Mouse (Mus musculus) intestine, embryonic 14.5 days (tissue): ENCODE results near the gene Atp6v0a1. TPM values are rescaled to one million over a fixed set of nuclear protein-coding genes. Genes with fewer than 3 reads are reported as not detected.

Source experiments
- microRNA-seq: library from miRNA; unstranded; fragments of <30 nt; microRNA quantifications from one replicate; pipeline ENCODE4, GENCODE M21; 2016
- polyA plus RNA-seq: library from polyadenylated mRNA; unstranded; fragments of >200 nt; fragmentation: Nextera tagmentation; extraction: Ambion mirVana; gene quantifications from 2 replicates; pipeline ENCODE4 v1.2.1, GENCODE M21; 2014

The Atp6v0a1 gene
- polyA plus RNA-seq, 1 experiment from 2014 or later = 30.6 TPM

Small RNAs within 50 kb of the gene (microRNA-seq; reads per million reads assigned to microRNA genes)
- 1.3 reads per million, percentile 13 among the genes with 10 or more reads in this experiment for gene Mir6928

Other genes starting within 250 kb of the Atp6v0a1 start
- gene Kcnh4, start 249.5 kb upstream of the Atp6v0a1 start, polyA plus RNA-seq = 0.27 and 0.41 TPM in 2 replicates
- gene Hcrt, start 246.5 kb upstream of the Atp6v0a1 start, polyA plus RNA-seq = not detected in 2 replicates
- 3.5 and 3.6 TPM in 2 replicates for gene Ghdc, start 238.5 kb upstream of the Atp6v0a1 start, polyA plus RNA-seq
- gene Stat5b, start 158.7 kb upstream of the Atp6v0a1 start, polyA plus RNA-seq = 27.0 and 27.8 TPM in 2 replicates
- 5.3 and 5.5 TPM in 2 replicates for gene Stat5a, start 150.1 kb upstream of the Atp6v0a1 start, polyA plus RNA-seq
- 36.6 and 42.9 TPM in 2 replicates for gene Stat3, start 69.9 kb upstream of the Atp6v0a1 start, polyA plus RNA-seq
- gene Cavin1, start 38.6 kb upstream of the Atp6v0a1 start, polyA plus RNA-seq = 99.3 and 102 TPM in 2 replicates
- 11.5 and 12.7 TPM in 2 replicates for gene Naglu, start 60.6 kb downstream of the Atp6v0a1 start, polyA plus RNA-seq
- not detected in 2 replicates for gene Hsd17b1, start 69.0 kb downstream of the Atp6v0a1 start, polyA plus RNA-seq
- gene Coasy, start 73.1 kb downstream of the Atp6v0a1 start, polyA plus RNA-seq = 39.7 and 45.5 TPM in 2 replicates
- 43.6 and 48.0 TPM in 2 replicates for gene Mlx, start 77.8 kb downstream of the Atp6v0a1 start, polyA plus RNA-seq
- gene Psmc3ip, start 86.0 kb downstream of the Atp6v0a1 start, polyA plus RNA-seq = 29.1 and 38.1 TPM in 2 replicates
- 7.2 and 8.0 TPM in 2 replicates for gene Retreg3, start 110.4 kb downstream of the Atp6v0a1 start, polyA plus RNA-seq
- 71.2 and 73.8 TPM in 2 replicates for gene Tubg1, start 110.5 kb downstream of the Atp6v0a1 start, polyA plus RNA-seq
- gene Tubg2, start 146.5 kb downstream of the Atp6v0a1 start, polyA plus RNA-seq = 5.8 and 7.4 TPM in 2 replicates
- gene Cntnap1, start 161.1 kb downstream of the Atp6v0a1 start, polyA plus RNA-seq = 1.2 and 1.4 TPM in 2 replicates
- 12.8 and 13.8 TPM in 2 replicates for gene Plekhh3, start 161.9 kb downstream of the Atp6v0a1 start, polyA plus RNA-seq
- gene Ccr10, start 166.0 kb downstream of the Atp6v0a1 start, polyA plus RNA-seq = 0.23 TPM in 1 of 2 replicates, not detected in the other
- 20.2 and 21.8 TPM in 2 replicates for gene Ezh1, start 217.0 kb downstream of the Atp6v0a1 start, polyA plus RNA-seq
- 113 and 122 TPM in 2 replicates for gene Ramp2, start 236.6 kb downstream of the Atp6v0a1 start, polyA plus RNA-seq
- 143 and 150 TPM in 2 replicates for gene Vps25, start 244.3 kb downstream of the Atp6v0a1 start, polyA plus RNA-seq